Mouse (Mus musculus): ENCODE results near the gene Irf9.

DNA sequence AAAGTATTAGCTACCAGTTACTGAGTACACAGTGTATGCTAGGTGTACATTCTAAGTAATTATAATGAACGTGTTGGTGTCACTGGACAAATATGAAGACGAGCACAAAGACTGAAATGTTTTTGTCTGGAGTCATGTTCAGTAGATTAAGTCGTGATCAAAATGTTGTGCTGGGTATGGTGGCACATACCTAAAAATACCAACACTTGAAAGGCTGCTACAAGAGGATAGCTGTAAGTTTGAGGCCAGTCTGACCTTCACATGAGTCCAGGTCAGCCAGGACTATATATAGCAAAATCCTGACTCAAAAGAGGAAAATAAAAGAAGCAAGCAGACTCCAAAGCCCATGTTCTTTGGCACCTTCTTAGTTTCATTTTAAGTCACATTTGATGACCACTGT lies 53.6 kb downstream of the Irf9 start:
- TF ChIP-seq CTCF (IDR thresholded peaks at IDR 0.05; ENCODE audit: low read depth) (no peak), EP300 (IDR thresholded peaks at IDR 0.05; ENCODE audit: low read depth) (no peak)

Measured in liver, postnatal 0 days (tissue).